Mouse (Mus musculus): ENCODE data around the gene Fgf3. TPM values are rescaled to one million over a fixed set of nuclear protein-coding genes. Genes with fewer than 3 reads are reported as not detected.
"Not testable (repeated sequence)": the region's sequence is repeated elsewhere in the genome, so short reads cannot be mapped to it uniquely, and the experiment has no call there.

Gene Fgf3
- total RNA-seq, 1 experiment from 2014 or later = 6.2 TPM

GRCm38 (mm10) chr7:144887672-144888071, 49.8 kb downstream of the Fgf3 start:
- ATAC-seq (replicated peaks in 1 of 2; ENCODE audit: insufficient read depth in 1 of 2, low FRiP score in 2 of 2, low TSS enrichment in 1 of 2, low read depth in 1 of 2, poor library complexity in 2 of 2, severe bottlenecking in 2 of 2) = no peak

- no peak for ATAC-seq (replicated peaks in 1 of 2; ENCODE audit: insufficient read depth in 1 of 2, low FRiP score in 2 of 2, low TSS enrichment in 1 of 2, low read depth in 1 of 2, poor library complexity in 2 of 2, severe bottlenecking in 2 of 2)
Measured at GRCm38 (mm10) chr7:144888564-144889299, 50.8 kb downstream of the Fgf3 start.

GRCm38 (mm10) chr7:144890661-144891060, 52.8 kb downstream of the Fgf3 start:
- ATAC-seq (replicated peaks in 1 of 2; ENCODE audit: insufficient read depth in 1 of 2, low FRiP score in 2 of 2, low TSS enrichment in 1 of 2, low read depth in 1 of 2, poor library complexity in 2 of 2, severe bottlenecking in 2 of 2) = not testable (repeated sequence)

- no peak for ATAC-seq (replicated peaks in 1 of 2; ENCODE audit: insufficient read depth in 1 of 2, low FRiP score in 2 of 2, low TSS enrichment in 1 of 2, low read depth in 1 of 2, poor library complexity in 2 of 2, severe bottlenecking in 2 of 2)
Measured at GRCm38 (mm10) chr7:144891863-144892262, 54.0 kb downstream of the Fgf3 start.

GRCm38 (mm10) chr7:144892322-144892721, 54.4 kb downstream of the Fgf3 start:
- no peak for ATAC-seq (replicated peaks in 1 of 2; ENCODE audit: insufficient read depth in 1 of 2, low FRiP score in 2 of 2, low TSS enrichment in 1 of 2, low read depth in 1 of 2, poor library complexity in 2 of 2, severe bottlenecking in 2 of 2)

Other genes starting within 250 kb of the Fgf3 start
- gene Ano1, start 86.1 kb upstream of the Fgf3 start, total RNA-seq (2017) = 0.50 TPM in 1 of 2 replicates, not detected in the other
- gene Fgf4, start 9.3 kb downstream of the Fgf3 start, total RNA-seq (2017) = not detected in 2 replicates
- gene Fgf15, start 58.4 kb downstream of the Fgf3 start, total RNA-seq (2017) = not detected in 2 replicates
- 23.1 and 76.6 TPM in 2 replicates for gene LTO1, start 77.0 kb downstream of the Fgf3 start, total RNA-seq (2017)
- 19.3 and 21.9 TPM in 2 replicates for gene Ccnd1, start 101.8 kb downstream of the Fgf3 start, total RNA-seq (2017)

Data from hematopoietic stem cell, adult 5-6 weeks (primary cell).